Mouse (Mus musculus) monocyte, adult 5-6 weeks (primary cell): Measurements from ENCODE around the gene Emsy. TPM values are rescaled to one million over a fixed set of nuclear protein-coding genes. Genes with fewer than 3 reads are reported as not detected.

Source experiments
- ATAC-seq: fragments of 153-309, 156-312 bp; replicated peaks from 2 replicates; pipeline ENCODE4 v1.8.0; 2017; ENCODE audit warnings: mild to moderate bottlenecking; ENCODE audit not compliant: low TSS enrichment, insufficient number of reproducible peaks, severe bottlenecking, poor library complexity, low FRiP score
- total RNA-seq: library from RNA; stranded (forward); fragments of 200-1000, 200-491, 200-594 nt; gene quantifications from 3 replicates; pipeline ENCODE4 v1.2.3, GENCODE M21; 2017

Emsy gene
- total RNA-seq, 1 experiment from 2014 or later = 41.5 TPM

DNA sequence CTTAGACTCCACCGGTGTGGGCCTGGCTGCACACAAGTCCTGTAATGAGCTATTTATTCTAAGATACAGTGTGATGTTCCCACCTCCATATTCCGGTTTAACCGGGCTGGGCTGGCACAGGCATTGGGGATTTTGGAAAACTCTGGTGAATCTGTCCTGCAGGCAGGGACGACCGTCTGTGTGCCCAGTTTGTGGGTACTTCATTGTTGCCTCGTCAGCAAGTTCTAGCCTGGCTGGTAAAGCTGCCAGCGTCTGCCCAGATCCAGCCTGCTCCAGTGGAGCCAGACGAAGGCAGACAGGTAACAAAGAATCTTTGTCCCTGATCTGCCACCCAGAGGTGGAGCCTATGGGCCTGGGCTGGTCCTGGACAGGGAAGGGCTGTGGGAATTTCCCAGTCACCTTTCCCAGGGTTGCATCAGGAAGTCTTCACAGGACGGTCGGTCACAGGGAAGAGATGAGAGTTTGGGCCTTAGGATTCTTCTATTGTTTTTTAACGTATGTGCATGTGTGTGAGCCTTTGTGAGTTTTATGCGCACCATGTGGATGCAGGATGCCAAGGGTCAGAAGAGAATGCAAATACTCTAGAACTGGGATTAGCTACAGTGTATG is 94.9 kb downstream of the Emsy start:
- ATAC-seq = no peak

DNA sequence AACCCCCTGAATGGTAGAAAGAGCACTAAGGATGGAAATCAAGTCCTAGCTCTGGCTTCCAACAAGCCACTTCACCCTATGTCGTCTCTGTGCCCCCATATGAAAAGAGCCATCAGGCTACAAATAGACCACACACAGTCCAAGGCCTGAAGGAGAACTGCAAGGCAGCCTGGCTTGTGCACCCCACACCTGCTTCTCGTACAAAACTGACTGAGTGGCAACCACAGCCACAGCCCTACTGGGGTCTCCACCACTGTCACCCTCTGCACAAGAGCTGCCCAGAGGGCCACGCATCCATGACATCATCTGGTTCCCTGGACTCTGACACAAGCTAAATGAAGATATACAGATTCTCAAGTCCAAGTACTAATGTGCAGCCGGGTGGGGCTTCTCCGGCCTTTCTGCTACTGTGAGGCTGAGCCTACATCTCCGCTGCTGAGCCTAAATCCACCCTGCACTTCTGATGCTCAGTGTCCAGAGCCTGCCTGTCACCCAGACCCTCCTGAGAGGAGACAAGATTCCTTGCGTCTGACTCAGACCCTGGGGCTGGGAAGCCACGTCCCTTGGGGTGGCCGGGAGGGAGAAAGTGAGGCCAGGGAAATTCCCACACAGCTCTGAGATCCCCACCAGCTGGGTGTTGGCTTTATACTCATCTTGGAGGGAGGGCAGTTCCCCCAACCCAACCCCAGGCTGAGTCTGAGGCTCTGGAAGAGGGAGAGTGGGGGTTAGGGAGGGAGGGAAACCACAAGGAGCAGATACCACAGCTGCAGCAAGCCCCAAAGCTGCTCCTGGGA is 98.3 kb downstream of the Emsy start:
- no peak for ATAC-seq

GRCm38 (mm10) chr7:98556767-98557394 is 99.7 kb downstream of the Emsy start:
- no peak for ATAC-seq

GRCm38 (mm10) chr7:98551041-98551440 is 105.5 kb downstream of the Emsy start:
- ATAC-seq = no peak

GRCm38 (mm10) chr7:98550596-98550995 is 106.0 kb downstream of the Emsy start:
- ATAC-seq = no peak

DNA sequence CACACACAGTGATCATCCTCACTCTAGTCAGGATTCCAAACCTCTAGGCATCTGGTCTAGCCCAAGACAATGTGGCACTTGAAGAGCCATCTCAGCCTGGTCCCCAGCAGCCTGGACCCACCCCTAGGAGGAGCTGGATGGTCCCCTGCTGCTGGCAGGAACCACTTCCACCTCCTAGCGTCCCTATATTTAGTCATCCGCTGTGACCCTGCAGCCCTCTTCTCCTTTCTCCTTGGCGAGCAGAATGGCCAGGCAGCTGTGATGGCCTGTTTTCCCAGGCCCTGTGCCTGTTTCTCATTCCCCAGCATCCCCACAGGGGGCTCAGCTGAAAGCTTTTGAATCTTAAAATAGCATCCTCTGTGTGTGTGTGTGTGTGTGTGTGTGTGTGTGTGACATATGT is 107.7 kb downstream of the Emsy start:
- no peak for ATAC-seq

- no peak for ATAC-seq
Measured at GRCm38 (mm10) chr7:98544556-98544955, 112.0 kb downstream of the Emsy start.

- ATAC-seq = no peak
Measured at GRCm38 (mm10) chr7:98543853-98544370, 112.7 kb downstream of the Emsy start.

- ATAC-seq = no peak
Measured at GRCm38 (mm10) chr7:98542731-98543142, 113.8 kb downstream of the Emsy start.

- ATAC-seq = no peak
Measured at GRCm38 (mm10) chr7:98542267-98542666, 114.3 kb downstream of the Emsy start.

DNA sequence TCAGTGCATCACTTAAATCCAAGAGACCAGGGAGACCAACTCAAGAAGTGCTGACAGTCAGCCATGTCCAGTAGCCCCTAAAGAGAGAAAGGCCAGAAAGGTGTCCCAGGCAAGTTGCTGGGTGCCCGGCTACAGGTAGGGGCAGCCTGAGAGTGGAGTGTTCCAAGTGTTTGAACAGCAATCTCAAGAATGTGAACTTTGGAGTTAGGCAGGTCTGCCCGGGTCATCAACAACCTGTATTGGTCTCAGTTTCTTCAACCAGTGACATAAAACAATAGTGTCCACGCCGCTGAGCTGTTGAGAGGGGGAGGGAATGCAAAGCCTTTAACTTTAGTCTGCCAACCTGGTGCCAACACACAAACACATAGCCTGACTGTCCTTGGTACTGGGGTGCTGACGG is 115.0 kb downstream of the Emsy start:
- ATAC-seq = no peak

DNA sequence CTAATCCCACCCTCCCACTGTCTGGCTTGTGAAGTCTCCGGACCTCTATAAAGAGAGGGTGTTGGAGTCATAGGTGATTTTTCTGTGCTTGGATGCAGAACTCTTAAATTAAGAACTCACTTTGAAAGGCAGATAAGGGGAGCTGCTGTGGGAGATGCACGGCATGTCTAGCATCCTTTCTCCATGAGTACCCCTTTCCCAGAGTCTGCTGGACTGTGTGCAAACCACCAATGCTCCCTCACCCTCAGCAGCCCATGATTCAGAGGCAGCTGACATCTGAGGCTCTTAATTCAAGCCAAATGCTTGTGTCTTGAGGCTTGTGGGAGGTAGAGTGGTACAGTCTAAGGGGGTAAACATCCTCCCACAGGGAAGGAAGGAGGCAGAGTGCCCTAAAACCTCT is 115.7 kb downstream of the Emsy start:
- no peak for ATAC-seq

- ATAC-seq = no peak
Measured at GRCm38 (mm10) chr7:98537967-98538573, 118.5 kb downstream of the Emsy start.

- ATAC-seq = no peak
Measured at GRCm38 (mm10) chr7:98537210-98537966, 119.2 kb downstream of the Emsy start.

Other genes starting within 250 kb of the Emsy start
- gene Gucy2d, start 216.4 kb downstream of the Emsy start, total RNA-seq = not detected in 3 replicates
- 0.10 TPM in 1 of 3 replicates, not detected in the others for gene Lrrc32, start 167.5 kb downstream of the Emsy start, total RNA-seq
- 32.9 to 43.6 TPM (median 40.7 TPM) in 3 replicates for gene Thap12, start 46.3 kb upstream of the Emsy start, total RNA-seq
- gene Wnt11, start 178.3 kb upstream of the Emsy start, total RNA-seq = 0.39 to 9.2 TPM (median 6.3 TPM) in 3 replicates